Mouse (Mus musculus): ENCODE measurements around the gene Aicda.

- TF ChIP-seq CHD2 (IDR thresholded peaks at IDR 0.05; ENCODE audit: low read length) (no peak), BHLHE40 (IDR thresholded peaks at IDR 0.05; ENCODE audit: low read depth, low read length) (no peak), CTCF (conservative IDR thresholded peaks at IDR 0.05 in 1 of 2, IDR thresholded peaks at IDR 0.05 in 1 of 2; ENCODE audit: low read depth in 2 of 2, low read length in 2 of 2) (no peak), MAX (IDR thresholded peaks at IDR 0.05; ENCODE audit: low read length) (no peak), POLR2A (IDR thresholded peaks at IDR 0.05; ENCODE audit: low read depth, low read length) (no peak; the same call in 1 of the 2 replicates), MAZ (IDR thresholded peaks at IDR 0.05; ENCODE audit: low read depth, low read length) (no peak), USF1 (IDR thresholded peaks at IDR 0.05; ENCODE audit: low read depth, low read length) (no peak), MAFK (IDR thresholded peaks at IDR 0.05; ENCODE audit: insufficient replicate concordance, low read length) (no peak), KAT2A (IDR thresholded peaks at IDR 0.05; ENCODE audit: insufficient replicate concordance, low read length) (no peak), EP300 (IDR thresholded peaks at IDR 0.05; ENCODE audit: low read length) (peak; percentile 57), NRF1 (IDR thresholded peaks at IDR 0.05; ENCODE audit: low read depth, low read length) (no peak), MYC (IDR thresholded peaks at IDR 0.05; ENCODE audit: low read depth, low read length) (no peak)
Observed at GRCm38 (mm10) chr6:122602992-122603322, 49.4 kb downstream of the Aicda start.

Measured in CH12.LX (cell line).